8 mouse cellular contexts compared by ENCODE assay signal in genomic region chr6:83572671-83573070, GRCm38 (mm10). TPM values are rescaled to one million over a fixed set of nuclear protein-coding genes. Genes with fewer than 3 reads are reported as not detected.
DNase-seq lines count a peak whose midpoint lies in the region; ATAC-seq lines count a peak whose summit lies in the region.

Gene Stambp, minus strand, starts transcription at chr6:83572729.

- 0 out of 2 replicates have a peak, but pooled peaks cover 6% of the 10 kb centered on the region for H3K27me3 ChIP-seq in hindbrain, embryonic 15.5 days
- peaks cover 21% of the 10 kb centered on the region for H3K27me3 ChIP-seq in liver, embryonic 12.5 days (replicated peaks)
- no peaks in the 10 kb centered on the region for H3K27me3 ChIP-seq in stomach, embryonic 14.5 days (ENCODE audit: control insufficient read depth, insufficient read depth, low read length)

- H3K9me3 ChIP-seq in hindbrain, embryonic 15.5 days = no peaks in the 10 kb centered on the region
- H3K9me3 ChIP-seq in liver, embryonic 12.5 days (replicated peaks) = no peaks in the 10 kb centered on the region
- no peaks in the 10 kb centered on the region for H3K9me3 ChIP-seq in stomach, embryonic 14.5 days (ENCODE audit: control insufficient read depth, low read depth, low read length)

- H3K4me1 ChIP-seq in hindbrain, embryonic 15.5 days (replicated peaks) = peaks cover 21% of the 10 kb centered on the region
- peaks cover 17% of the 10 kb centered on the region for H3K4me1 ChIP-seq in liver, embryonic 12.5 days
- peaks cover 5% of the 10 kb centered on the region for H3K4me1 ChIP-seq in stomach, embryonic 14.5 days (ENCODE audit: control insufficient read depth, insufficient read depth, low read length)

- peak within 1 kb of the TSS; percentile 89 for H3K27ac ChIP-seq in hindbrain, embryonic 15.5 days (replicated peaks)
- H3K27ac ChIP-seq in liver, embryonic 12.5 days = peak within 1 kb of the TSS; percentile 69
- peak within 1 kb of the TSS; percentile 58; the same call in 1 of the 2 replicates for H3K27ac ChIP-seq in stomach, embryonic 14.5 days (ENCODE audit: low read length)

- peak within 1 kb of the TSS; percentile 63 for H3K4me3 ChIP-seq in hindbrain, embryonic 15.5 days
- peak within 1 kb of the TSS; percentile 87 for H3K4me3 ChIP-seq in liver, embryonic 12.5 days
- H3K4me3 ChIP-seq in stomach, embryonic 14.5 days (ENCODE audit: low read depth, low read length) = peak within 1 kb of the TSS; percentile 62

- WGBS in hindbrain, embryonic 15.5 days = 3% methylated on average over 5 of the region's 11 CpGs
- 0% methylated on average over 9 of the region's 11 CpGs for WGBS in liver, embryonic 12.5 days (ENCODE audit: insufficient replicate concordance)
- WGBS in stomach, embryonic 14.5 days = 0% methylated on average over 6 of the region's 11 CpGs

- peak within 1 kb of the TSS; percentile 51 for H3K9ac ChIP-seq in hindbrain, embryonic 15.5 days
- peak within 1 kb of the TSS; percentile 76 for H3K9ac ChIP-seq in liver, embryonic 12.5 days
- H3K9ac ChIP-seq in stomach, embryonic 14.5 days (replicated peaks; ENCODE audit: low read depth, low read length) = peak within 1 kb of the TSS; percentile 68

- 0 out of 2 replicates have a peak, but pooled peaks cover 2% of the 10 kb centered on the region for H3K36me3 ChIP-seq in hindbrain, embryonic 15.5 days
- H3K36me3 ChIP-seq in liver, embryonic 12.5 days = peaks cover 17% of the 10 kb centered on the region; the same call in 1 of the 2 replicates
- no peaks in the 10 kb centered on the region for H3K36me3 ChIP-seq in stomach, embryonic 14.5 days (ENCODE audit: control insufficient read depth, insufficient read depth, low read length)

- 0 out of 2 replicates have a peak, but pooled peaks have one; percentile 12 for ATAC-seq in erythroblast, adult 5-6 weeks (replicated peaks; ENCODE audit: low FRiP score, poor library complexity, severe bottlenecking)
- peak; percentile 88 for ATAC-seq in hindbrain, embryonic 15.5 days (ENCODE audit: low FRiP score, low read depth)
- peak; percentile 60 for ATAC-seq in liver, embryonic 12.5 days
- ATAC-seq in stomach, embryonic 14.5 days (ENCODE audit: insufficient number of reproducible peaks, insufficient read depth, low FRiP score, low read depth) = peak; percentile 66; the same call in 1 of the 2 replicates

- H3K4me2 ChIP-seq in hindbrain, embryonic 15.5 days = peak within 1 kb of the TSS; percentile 83
- peak within 1 kb of the TSS; percentile 93 for H3K4me2 ChIP-seq in liver, embryonic 12.5 days
- peak within 1 kb of the TSS; percentile 72 for H3K4me2 ChIP-seq in stomach, embryonic 14.5 days (replicated peaks; ENCODE audit: low read depth, low read length)

- peak in 1 of 2 experiments; percentile 16 for DNase-seq in layer of hippocampus, adult 8-10 months (ENCODE audit: low spot score in 2 of 2)
- DNase-seq in layer of hippocampus, adult 11-12 months (ENCODE audit: low spot score) = no peak
- peak; percentile 47 for DNase-seq in adrenal gland, postnatal 14 days
- DNase-seq in embryo, embryonic 9.5 days (ENCODE audit: extremely low spot score) = no peak

RNA-seq across cellular contexts. Expression of gene Stambp, which starts in this region (rescaled TPM):
- 10 to 100 TPM; 36.2 to 39.9 (median 37.7) TPM for total RNA-seq in layer of hippocampus, adult 8-10 months (2022)
- 18.0 and 22.9 TPM in 2 replicates for total RNA-seq in adrenal gland, postnatal 14 days (2021)
- total RNA-seq in erythroblast, adult 5-6 weeks (2015; ENCODE audit: low replicate concordance) = 9.8 and 17.7 TPM in 2 replicates
- total RNA-seq in erythroblast, adult 5-6 weeks (2017; ENCODE audit: low replicate concordance) = 2.5 and 4.3 TPM in 2 replicates
- polyA plus RNA-seq in hindbrain, embryonic 15.5 days (2015; fragmentation: Nextera tagmentation; extraction: Ambion mirVana) = 55.4 and 62.9 TPM in 2 replicates
- 11.7 and 13.4 TPM in 2 replicates for polyA plus RNA-seq in liver, embryonic 12.5 days (2016; fragmentation: Nextera tagmentation; extraction: Ambion mirVana)
- 28.0 and 28.3 TPM in 2 replicates for polyA plus RNA-seq in stomach, embryonic 14.5 days (2014; fragmentation: Nextera tagmentation; extraction: Ambion mirVana)

Comparison
In these comparisons a context has a peak if more than half of its experiments do, and no peak if none do; other contexts are left out.
1. ATAC-seq: peak in every context shown above with its lines; median percentile 88 in hindbrain, embryonic 15.5 days; 66 in stomach, embryonic 14.5 days; 60 in liver, embryonic 12.5 days; 12 in erythroblast, adult 5-6 weeks.